Mouse (Mus musculus) midbrain, embryonic 13.5 days (tissue): ENCODE results near the gene Cnnm3. TPM values are rescaled to one million over a fixed set of nuclear protein-coding genes. Genes with fewer than 3 reads are reported as not detected.

Source experiments
- ATAC-seq: fragments of 200-750 bp; cut with Nextera tagmentation; 2 replicates; pipeline ENCODE4 v1.8.0; 2017; ENCODE audit warnings: mild to moderate bottlenecking, moderate TSS enrichment, moderate library complexity
- H3K27ac ChIP-seq: fragments of 300-500 bp; sonication (generic); 2 replicates; pipeline ENCODE4 v1.5.1; 2015; ENCODE audit warnings: inconsistent platforms, mild to moderate bottlenecking, moderate library complexity
- H3K27me3 ChIP-seq: fragments of 300-500 bp; sonication (generic); 2 replicates; pipeline ENCODE4 v1.6.1; 2015; ENCODE audit warnings: mild to moderate bottlenecking, inconsistent platforms
- H3K36me3 ChIP-seq: fragments of 300-500 bp; sonication (generic); 2 replicates; pipeline ENCODE4 v1.6.1; 2015; ENCODE audit warnings: mild to moderate bottlenecking, inconsistent platforms
- H3K4me1 ChIP-seq: fragments of 300-500 bp; sonication (generic); replicated peaks from 2 replicates; pipeline ENCODE4 v1.6.1; 2015; ENCODE audit warnings: inconsistent platforms
- H3K4me2 ChIP-seq: fragments of 300-500 bp; sonication (generic); replicated peaks from 2 replicates; pipeline ENCODE4 v1.6.1; 2015; ENCODE audit warnings: moderate library complexity, mild to moderate bottlenecking, inconsistent platforms
- H3K4me3 ChIP-seq: fragments of 300-500 bp; sonication (generic); replicated peaks from 2 replicates; pipeline ENCODE4 v1.5.1; 2015; ENCODE audit warnings: mild to moderate bottlenecking, inconsistent platforms
- H3K9ac ChIP-seq: fragments of 300-500 bp; sonication (generic); replicated peaks from 2 replicates; pipeline ENCODE4 v1.6.1; 2015; ENCODE audit warnings: mild to moderate bottlenecking, inconsistent platforms
- H3K9me3 ChIP-seq: fragments of 300-500 bp; sonication (generic); 2 replicates; pipeline ENCODE4 v1.6.1; 2016; ENCODE audit warnings: mild to moderate bottlenecking, inconsistent platforms
- WGBS: fragments of 180-500 bp; shearing (Covaris S2); methylation state at CpG from one replicate; pipeline ENCODE4 v1.1.7; 2015; 5-methylcytosine and 5-hydroxymethylcytosine counted together
- polyA plus RNA-seq: library from polyadenylated mRNA; unstranded; fragments of >200 nt; fragmentation: Nextera tagmentation; extraction: Ambion mirVana; gene quantifications from 2 replicates; pipeline ENCODE4 v1.2.1, GENCODE M21; 2015

Cnnm3 gene
- polyA plus RNA-seq, 1 experiment from 2014 or later, result 4.8 TPM

DNA sequence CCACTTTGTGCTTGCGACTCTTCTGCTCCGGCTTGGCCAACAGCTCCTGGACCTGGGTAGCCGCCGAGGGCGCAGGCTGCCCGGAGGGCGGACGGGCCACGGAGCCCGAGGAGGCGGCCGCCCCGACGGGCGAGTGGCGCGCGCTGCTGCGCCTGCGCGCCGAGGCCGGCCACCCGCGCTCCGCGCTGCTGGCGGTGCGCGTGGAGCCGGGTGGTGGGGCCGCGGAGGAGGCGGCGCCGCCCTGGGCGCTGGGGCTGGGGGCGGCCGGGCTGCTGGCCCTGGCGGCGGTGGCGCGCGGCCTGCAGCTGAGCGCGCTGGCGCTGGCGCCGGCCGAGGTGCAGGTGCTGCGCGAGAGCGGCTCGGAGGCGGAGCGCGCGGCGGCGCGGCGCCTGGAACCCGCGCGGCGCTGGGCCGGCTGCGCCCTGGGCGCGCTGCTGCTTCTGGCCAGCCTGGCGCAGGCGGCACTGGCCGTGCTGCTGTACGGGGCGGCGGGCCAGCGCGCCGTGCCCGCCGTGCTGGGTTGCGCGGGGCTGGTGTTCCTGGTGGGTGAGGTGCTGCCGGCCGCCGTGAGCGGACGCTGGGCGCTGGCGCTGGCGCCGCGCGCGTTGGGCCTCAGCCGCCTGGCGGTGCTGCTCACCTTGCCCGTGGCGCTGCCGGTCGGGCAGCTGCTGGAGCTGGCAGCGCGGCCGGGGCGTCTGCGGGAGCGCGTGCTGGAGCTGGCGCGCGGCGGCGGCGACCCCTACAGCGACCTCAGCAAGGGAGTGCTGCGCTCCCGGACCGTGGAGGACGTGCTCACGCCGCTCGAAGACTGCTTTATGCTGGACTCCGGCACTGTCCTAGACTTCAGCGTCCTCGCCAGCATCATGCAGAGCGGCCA, 660 bp downstream of the Cnnm3 start:
- H3K27ac ChIP-seq, result peak overlapping the region; percentile 99
- peak overlapping the region; percentile 86 for H3K9ac ChIP-seq
- H3K9me3 ChIP-seq, result no peaks in the 10 kb centered on the region
- peaks cover 35% of the 10 kb centered on the region for H3K4me1 ChIP-seq
- peaks cover 17% of the 10 kb centered on the region; the same call in 1 of the 2 replicates for H3K36me3 ChIP-seq
- peak; percentile 72 for ATAC-seq
- no peaks in the 10 kb centered on the region for H3K27me3 ChIP-seq
- WGBS, result under 1% methylated on average over 53 of the region's 126 CpGs
- peak overlapping the region; percentile 95 for H3K4me3 ChIP-seq
- peak overlapping the region; percentile 97 for H3K4me2 ChIP-seq

DNA sequence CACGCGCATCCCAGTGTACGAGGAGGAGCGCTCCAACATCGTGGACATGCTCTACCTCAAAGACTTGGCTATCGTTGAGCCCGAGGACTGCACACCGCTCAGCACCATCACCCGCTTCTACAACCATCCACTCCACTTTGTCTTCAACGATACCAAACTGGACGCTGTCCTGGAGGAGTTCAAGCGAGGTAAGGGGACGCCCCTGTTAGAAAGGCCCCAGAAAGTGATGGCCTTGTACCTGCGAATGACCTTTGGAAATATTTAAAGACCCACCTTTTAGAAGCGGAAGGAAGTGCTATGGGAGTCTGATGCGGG, 1.3 kb downstream of the Cnnm3 start:
- H3K9ac ChIP-seq, result peak overlapping the region; percentile 86
- H3K27me3 ChIP-seq, result no peaks in the 10 kb centered on the region
- under 1% methylated on average over 16 of the region's 16 CpGs for WGBS
- H3K36me3 ChIP-seq, result peaks cover 12% of the 10 kb centered on the region; the same call in 1 of the 2 replicates
- peak overlapping the region; percentile 99 for H3K27ac ChIP-seq
- peak overlapping the region; percentile 97 for H3K4me2 ChIP-seq
- no peaks in the 10 kb centered on the region for H3K9me3 ChIP-seq
- ATAC-seq, result no peak
- H3K4me1 ChIP-seq, result peaks cover 35% of the 10 kb centered on the region
- H3K4me3 ChIP-seq, result peak overlapping the region; percentile 95

DNA sequence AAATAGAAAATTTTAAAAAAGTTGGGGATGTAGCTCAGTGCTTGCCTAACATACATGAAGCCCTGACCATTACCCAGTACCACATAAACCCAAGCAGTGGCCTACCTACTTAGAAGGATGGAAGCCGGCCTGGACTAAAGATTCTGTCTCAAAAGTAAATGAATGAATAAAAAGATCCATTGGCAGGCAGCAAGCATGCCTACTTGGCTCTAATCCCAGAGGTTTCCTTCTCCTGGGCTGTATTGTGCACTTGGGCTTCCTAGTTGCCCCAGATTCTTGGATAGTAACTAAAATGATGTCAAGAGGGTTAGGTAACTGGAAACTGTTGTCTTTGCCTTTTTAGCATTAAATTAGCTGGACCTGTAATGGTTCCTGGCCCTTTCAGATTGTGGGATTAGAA, 1.6 kb downstream of the Cnnm3 start:
- 0% methylated on average over 1 of the region's 1 CpGs for WGBS
- Histone ChIP-seq H3K9ac (peak overlapping the region; percentile 86), H3K4me2 (peak overlapping the region; percentile 97), H3K9me3 (no peaks in the 10 kb centered on the region), H3K27ac (peak overlapping the region; percentile 99; the same call in 1 of the 2 replicates), H3K36me3 (peaks cover 12% of the 10 kb centered on the region; the same call in 1 of the 2 replicates), H3K4me1 (peaks cover 35% of the 10 kb centered on the region), H3K4me3 (peak overlapping the region; percentile 95), H3K27me3 (no peaks in the 10 kb centered on the region)
- ATAC-seq, result no peak

DNA sequence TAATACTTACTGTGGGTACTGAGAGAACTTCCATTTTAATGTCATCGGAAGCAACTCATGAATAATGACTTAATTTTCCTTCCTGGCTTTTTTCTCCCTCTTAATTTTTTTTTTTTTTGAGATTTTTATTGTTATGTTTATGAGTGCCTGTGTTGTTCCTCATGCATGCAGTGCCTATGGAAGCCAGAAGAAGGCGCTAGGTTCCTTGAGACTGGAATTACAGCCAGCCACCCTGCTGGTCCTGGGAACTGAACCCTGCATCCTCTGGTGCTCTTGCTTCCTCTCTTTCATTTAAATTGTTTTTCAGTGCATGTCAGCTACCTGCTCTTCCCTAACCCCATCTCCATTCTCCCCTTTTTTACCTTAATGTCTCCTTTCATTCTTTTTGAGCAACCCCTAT, 2.1 kb downstream of the Cnnm3 start:
- Histone ChIP-seq H3K27ac (no peak overlapping the region; the same call in 1 of the 2 replicates), H3K9ac (peak overlapping the region; percentile 86)
- 39% methylated on average over 2 of the region's 2 CpGs for WGBS

DNA sequence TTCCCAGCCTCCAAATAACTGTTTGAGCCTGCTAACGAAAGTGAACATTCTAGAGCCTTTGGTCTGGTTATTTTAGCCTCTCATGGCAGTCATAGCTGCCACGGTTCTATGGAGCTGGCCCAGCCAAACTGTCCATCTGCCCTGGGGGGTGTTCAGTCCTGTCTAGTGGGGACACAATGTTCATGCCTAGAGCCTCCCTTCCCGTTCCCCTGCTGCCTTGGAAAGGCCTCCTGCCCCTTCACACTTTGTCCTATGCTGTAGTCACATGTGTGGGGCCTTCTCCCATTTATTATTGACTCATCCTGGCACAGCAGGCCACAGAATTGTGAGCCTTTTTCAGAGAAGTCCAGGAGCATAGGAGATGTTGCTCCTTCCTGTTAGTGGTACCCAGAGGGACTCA, 6.6 kb downstream of the Cnnm3 start:
- no peak overlapping the region for H3K4me3 ChIP-seq

More for the DNA sequence above, 2.1 kb downstream of the Cnnm3 start:
- Histone ChIP-seq H3K27me3 (no peaks in the 10 kb centered on the region), H3K4me2 (peak overlapping the region; percentile 97), H3K9me3 (no peaks in the 10 kb centered on the region), H3K36me3 (peaks cover 16% of the 10 kb centered on the region), H3K4me3 (peak overlapping the region; percentile 95), H3K4me1 (peaks cover 35% of the 10 kb centered on the region)
- ATAC-seq, result no peak

DNA sequence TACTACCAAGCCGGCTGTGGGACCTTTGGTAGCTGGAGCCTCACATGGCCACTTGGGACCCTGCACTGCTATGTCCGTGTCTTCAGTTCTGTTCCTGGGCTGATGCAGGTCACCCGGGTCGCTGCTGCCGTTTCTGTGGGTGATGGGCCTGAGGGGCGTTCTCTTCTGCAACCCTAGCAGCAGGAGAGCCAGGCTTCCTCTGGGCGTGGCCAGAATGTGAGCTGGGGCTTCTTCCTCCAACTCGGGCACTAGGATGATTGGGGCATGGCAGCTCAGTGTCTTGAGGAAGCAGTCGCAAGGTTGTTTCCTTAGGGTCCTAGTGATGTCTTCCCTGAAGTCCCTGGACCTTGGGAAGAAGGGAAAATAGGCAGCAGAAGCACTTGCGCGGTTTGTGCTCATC, 8.0 kb downstream of the Cnnm3 start:
- 86% methylated on average over 11 of the region's 11 CpGs for WGBS
- peaks cover 24% of the 10 kb centered on the region for H3K4me1 ChIP-seq
- H3K9ac ChIP-seq, result no peak overlapping the region
- no peak overlapping the region for H3K4me3 ChIP-seq
- no peaks in the 10 kb centered on the region for H3K27me3 ChIP-seq
- no peak overlapping the region for H3K4me2 ChIP-seq
- H3K27ac ChIP-seq, result no peak overlapping the region
- H3K9me3 ChIP-seq, result no peaks in the 10 kb centered on the region
- H3K36me3 ChIP-seq, result peaks cover 73% of the 10 kb centered on the region
- no peak for ATAC-seq

More for the DNA sequence above, 6.6 kb downstream of the Cnnm3 start:
- Histone ChIP-seq H3K36me3 (peaks cover 60% of the 10 kb centered on the region), H3K27ac (no peak overlapping the region), H3K4me1 (peaks cover 37% of the 10 kb centered on the region), H3K4me2 (no peak overlapping the region), H3K27me3 (no peaks in the 10 kb centered on the region), H3K9me3 (no peaks in the 10 kb centered on the region), H3K9ac (no peak overlapping the region)
- WGBS, result 94% methylated on average over 3 of the region's 3 CpGs
- no peak for ATAC-seq

DNA sequence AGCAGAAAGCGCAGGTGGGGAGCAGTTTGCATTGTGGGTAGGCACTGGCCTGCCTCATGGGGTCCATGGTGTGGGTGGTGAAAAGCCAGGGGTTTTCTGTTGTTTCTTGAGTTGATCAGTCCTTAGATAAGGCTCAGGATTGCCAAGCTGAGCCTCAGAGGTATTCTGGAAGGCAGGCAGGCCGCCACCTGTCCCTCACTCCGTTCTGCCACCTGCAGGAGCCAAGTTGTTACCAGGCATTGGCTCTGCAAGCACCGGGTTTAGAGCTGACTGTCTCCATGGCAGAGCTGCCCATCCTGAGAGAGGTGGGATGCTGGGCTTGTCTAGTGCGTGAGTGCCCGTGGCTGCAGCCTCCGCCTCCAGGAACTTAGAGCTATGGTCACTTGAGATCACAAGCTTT, 10.5 kb downstream of the Cnnm3 start:
- H3K4me2 ChIP-seq, result no peak overlapping the region
- no peak overlapping the region for H3K4me3 ChIP-seq
- 98% methylated on average over 7 of the region's 7 CpGs for WGBS
- H3K9me3 ChIP-seq, result no peaks in the 10 kb centered on the region
- no peak for ATAC-seq
- no peak overlapping the region for H3K27ac ChIP-seq
- no peaks in the 10 kb centered on the region for H3K27me3 ChIP-seq
- peaks cover 82% of the 10 kb centered on the region for H3K36me3 ChIP-seq
- peaks cover 11% of the 10 kb centered on the region for H3K4me1 ChIP-seq
- H3K9ac ChIP-seq, result no peak overlapping the region

DNA sequence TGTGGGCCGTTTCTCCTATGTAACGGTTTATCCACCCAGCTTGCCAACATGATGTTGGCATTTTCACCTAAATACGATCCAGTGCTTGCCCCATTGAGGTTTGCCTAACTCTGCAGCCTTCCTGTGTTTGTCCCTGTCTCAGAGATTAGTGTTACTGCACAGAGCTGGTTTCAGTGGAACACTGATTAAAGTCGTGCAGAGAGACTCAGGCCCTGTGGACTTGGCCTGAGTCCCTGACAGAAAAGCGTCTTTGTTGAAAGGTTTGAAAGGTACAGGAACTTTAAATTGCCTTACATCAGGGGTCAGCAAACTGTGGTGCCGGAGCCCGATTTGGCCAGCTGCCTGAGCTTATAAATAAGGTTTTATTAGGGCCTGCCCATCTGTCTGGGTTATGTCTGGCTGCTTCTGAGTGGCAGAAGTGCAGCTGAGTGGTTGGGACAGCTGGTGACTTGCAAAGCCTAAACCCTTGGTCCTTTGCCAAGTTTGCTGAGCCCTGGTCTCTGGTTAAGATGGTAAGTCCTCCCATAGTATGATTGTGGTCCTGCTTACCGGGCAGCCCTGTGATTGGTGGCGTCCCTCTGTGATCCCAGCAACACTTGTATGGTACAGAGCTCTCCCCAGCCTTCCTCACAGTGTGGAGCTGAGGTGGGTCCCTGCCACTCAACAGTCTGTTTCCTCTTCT, 11.8 kb downstream of the Cnnm3 start:
- H3K4me3 ChIP-seq, result no peak overlapping the region
- H3K27me3 ChIP-seq, result no peaks in the 10 kb centered on the region
- peak overlapping the region; percentile 59 for H3K27ac ChIP-seq
- no peak overlapping the region; the same call in 1 of the 2 replicates for H3K9ac ChIP-seq
- no peak overlapping the region for H3K4me2 ChIP-seq
- peak; percentile 77 for ATAC-seq
- WGBS, result 65% methylated on average over 9 of the region's 9 CpGs
- no peaks in the 10 kb centered on the region for H3K9me3 ChIP-seq
- H3K36me3 ChIP-seq, result peaks cover 80% of the 10 kb centered on the region
- peaks cover 20% of the 10 kb centered on the region for H3K4me1 ChIP-seq

DNA sequence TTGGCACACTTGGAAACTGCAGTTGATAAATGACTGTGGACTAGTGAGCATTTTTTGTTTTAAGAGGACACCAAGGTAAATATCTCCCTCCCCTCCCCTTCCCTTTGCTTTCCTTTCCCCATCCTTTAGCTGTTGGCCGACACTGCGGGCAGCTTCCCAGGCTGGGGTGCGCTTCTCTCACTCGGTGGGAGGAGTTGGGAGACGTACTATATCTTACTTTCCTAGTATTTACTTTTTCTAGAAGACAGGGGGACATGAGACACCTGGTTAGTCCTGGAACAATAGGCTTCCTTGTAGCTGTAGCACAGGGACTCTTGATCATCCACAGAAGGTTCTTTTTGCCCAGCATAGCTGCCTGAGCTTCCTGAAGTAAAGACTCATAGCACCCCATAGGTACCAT, 12.4 kb downstream of the Cnnm3 start:
- no peak overlapping the region for H3K4me3 ChIP-seq
- H3K36me3 ChIP-seq, result peaks cover 74% of the 10 kb centered on the region
- no peaks in the 10 kb centered on the region for H3K9me3 ChIP-seq
- ATAC-seq, result no peak
- no peak overlapping the region for H3K27ac ChIP-seq
- H3K4me1 ChIP-seq, result peaks cover 22% of the 10 kb centered on the region
- no peaks in the 10 kb centered on the region for H3K27me3 ChIP-seq
- no peak overlapping the region for H3K9ac ChIP-seq
- 90% methylated on average over 5 of the region's 5 CpGs for WGBS
- H3K4me2 ChIP-seq, result no peak overlapping the region

DNA sequence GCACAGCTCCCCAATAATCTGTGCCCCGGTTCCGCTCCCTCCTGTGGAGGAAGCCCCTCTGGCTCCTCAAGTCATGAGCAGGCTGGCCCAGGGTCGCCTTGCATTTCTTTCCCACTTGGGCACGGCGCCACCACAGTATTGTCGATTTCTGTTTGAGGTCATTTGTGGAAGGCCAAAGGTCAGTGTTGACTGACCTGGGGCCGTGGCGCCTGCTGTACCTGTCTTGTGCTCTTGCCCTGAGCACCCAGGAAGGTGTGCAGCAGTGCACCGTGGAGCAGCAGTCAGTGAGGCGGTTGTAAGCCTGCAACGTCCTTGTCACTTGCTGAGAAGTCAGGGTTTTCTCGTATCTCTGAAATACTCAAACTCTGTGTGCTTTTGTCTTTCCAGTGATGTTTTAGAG, 14.1 kb downstream of the Cnnm3 start:
- Histone ChIP-seq H3K36me3 (peaks cover 59% of the 10 kb centered on the region), H3K9me3 (no peaks in the 10 kb centered on the region), H3K4me1 (peaks cover 25% of the 10 kb centered on the region), H3K27me3 (no peaks in the 10 kb centered on the region), H3K9ac (no peak overlapping the region), H3K4me3 (no peak overlapping the region), H3K4me2 (no peak overlapping the region), H3K27ac (no peak overlapping the region)
- ATAC-seq, result no peak
- WGBS, result 91% methylated on average over 12 of the region's 12 CpGs

DNA sequence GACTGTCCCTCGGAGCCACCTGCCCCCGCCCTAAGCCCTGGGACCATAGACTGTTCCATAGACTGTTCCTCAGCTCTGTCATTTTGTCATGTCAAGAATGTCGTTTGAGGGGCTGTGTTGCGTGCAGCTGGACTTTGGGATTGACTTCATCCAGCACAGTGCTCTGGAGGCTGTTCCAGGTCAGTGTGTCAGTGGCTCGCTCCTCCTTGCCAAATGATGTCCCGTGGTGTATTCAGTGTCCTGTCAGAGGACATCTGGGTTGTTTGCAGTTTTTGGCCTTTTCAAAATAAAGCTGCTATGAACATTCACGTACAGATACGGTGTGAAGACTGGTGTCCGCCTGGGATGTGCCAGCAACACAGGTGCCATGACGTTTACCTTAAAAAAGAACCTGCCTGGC, 15.2 kb downstream of the Cnnm3 start:
- Histone ChIP-seq H3K27me3 (no peaks in the 10 kb centered on the region), H3K9me3 (no peaks in the 10 kb centered on the region), H3K27ac (no peak overlapping the region), H3K4me2 (no peak overlapping the region), H3K9ac (no peak overlapping the region), H3K4me3 (no peak overlapping the region), H3K4me1 (peaks cover 25% of the 10 kb centered on the region), H3K36me3 (peaks cover 48% of the 10 kb centered on the region)
- ATAC-seq, result no peak
- WGBS, result 94% methylated on average over 10 of the region's 10 CpGs

DNA sequence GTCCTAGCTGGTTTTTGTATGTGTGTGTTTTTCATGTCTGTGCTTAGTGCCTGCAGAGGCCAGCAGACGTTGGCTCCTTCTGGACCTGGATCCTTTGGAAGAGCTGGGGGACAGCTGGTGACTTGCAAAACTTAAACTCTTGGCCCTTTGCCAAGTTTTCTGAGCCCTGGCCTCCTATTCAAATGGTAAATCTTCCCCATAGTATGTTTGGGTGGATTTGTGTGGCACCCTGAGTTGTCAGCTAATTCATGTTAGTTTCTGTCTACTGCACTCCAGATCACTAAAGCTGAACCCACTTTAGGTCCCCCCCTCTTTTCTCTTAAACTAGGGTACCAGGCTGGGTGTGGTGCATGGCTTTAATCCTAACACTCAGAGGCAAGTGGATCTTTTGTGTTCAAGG, 16.7 kb downstream of the Cnnm3 start:
- H3K4me3 ChIP-seq, result no peak overlapping the region
- 0% methylated on average over 1 of the region's 1 CpGs for WGBS
- peak; percentile 66 for ATAC-seq
- no peaks in the 10 kb centered on the region for H3K27me3 ChIP-seq
- peaks cover 17% of the 10 kb centered on the region for H3K4me1 ChIP-seq
- peaks cover 33% of the 10 kb centered on the region for H3K36me3 ChIP-seq
- no peak overlapping the region for H3K4me2 ChIP-seq
- H3K27ac ChIP-seq, result peak overlapping the region; percentile 80
- H3K9me3 ChIP-seq, result no peaks in the 10 kb centered on the region
- no peak overlapping the region for H3K9ac ChIP-seq
